Mouse (Mus musculus): ENCODE results near the gene Scaf4. TPM values are rescaled to one million over a fixed set of nuclear protein-coding genes. Genes with fewer than 3 reads are reported as not detected.

Gene Scaf4
- total RNA-seq, 2 experiments from 2014 or later = 18.5 to 64.0 TPM

Other genes with a start within 250 kb of the Scaf4 start
- 60.8 and 67.9 TPM in 2 replicates for gene Tiam1, start 140.7 kb downstream of the Scaf4 start, total RNA-seq (2015)
- gene Tiam1, start 140.7 kb downstream of the Scaf4 start, total RNA-seq (2017) = 52.8 and 58.4 TPM in 2 replicates
- 577 and 581 TPM in 2 replicates for gene Sod1, start 63.7 kb downstream of the Scaf4 start, total RNA-seq (2015)
- 672 and 752 TPM in 2 replicates for gene Sod1, start 63.7 kb downstream of the Scaf4 start, total RNA-seq (2017)
- gene Hunk, start 101.5 kb upstream of the Scaf4 start, total RNA-seq (2015) = not detected in 2 replicates
- not detected in 2 replicates for gene Hunk, start 101.5 kb upstream of the Scaf4 start, total RNA-seq (2017)